In the genomic region with DNA sequence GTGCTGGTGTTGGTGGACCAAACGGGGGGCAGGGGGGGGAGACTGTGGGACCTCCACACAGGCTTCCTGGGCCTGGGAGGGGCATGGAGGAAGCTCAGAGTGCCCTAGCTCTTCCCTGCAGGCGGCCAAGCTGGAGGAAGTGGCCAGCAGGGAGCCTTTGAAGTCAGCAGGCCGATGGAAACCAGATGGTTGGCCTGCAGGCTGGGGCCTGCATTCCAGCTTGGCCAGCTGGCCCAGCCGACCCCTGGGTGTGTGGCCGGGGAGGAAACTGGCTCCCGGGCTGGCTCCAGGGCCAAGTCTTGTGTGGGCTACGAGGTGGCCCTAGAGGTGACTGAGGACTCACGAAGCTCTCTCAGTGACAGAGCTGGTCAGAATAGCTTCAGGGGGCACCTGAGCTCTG, we compare ENCODE assay signal across 8 mouse cellular contexts. TPM values are rescaled to one million over a fixed set of nuclear protein-coding genes. Genes with fewer than 3 reads are reported as not detected.
DNase-seq lines count a peak whose midpoint lies in the region; ATAC-seq and TF ChIP-seq lines count a peak whose summit lies in the region.

No protein-coding gene starts in this region.

- peak; percentile 10; the same call in 1 of the 2 replicates for ATAC-seq in heart, postnatal 0 days (ENCODE audit: insufficient read depth, low read depth)
- no peak for ATAC-seq in midbrain, embryonic 11.5 days (ENCODE audit: low FRiP score)

- H3K27ac ChIP-seq in embryonic facial prominence, embryonic 10.5 days (replicated peaks): peak overlapping the region; percentile 79
- H3K27ac ChIP-seq in heart, postnatal 0 days (ENCODE audit: low read depth): no peak overlapping the region
- no peak overlapping the region; the same call in 1 of the 2 replicates for H3K27ac ChIP-seq in midbrain, embryonic 11.5 days (ENCODE audit: low read depth, low read length)

- H3K9ac ChIP-seq in heart, postnatal 0 days (replicated peaks; ENCODE audit: low read depth, low read length): no peak overlapping the region
- H3K9ac ChIP-seq in midbrain, embryonic 11.5 days (ENCODE audit: low read length): 0 out of 2 replicates have a peak overlapping the region, but pooled peaks have one; percentile 24

- peaks cover 81% of the 10 kb centered on the region for H3K36me3 ChIP-seq in embryonic facial prominence, embryonic 10.5 days (replicated peaks)
- 0 out of 2 replicates have a peak, but pooled peaks cover 7% of the 10 kb centered on the region for H3K36me3 ChIP-seq in heart, postnatal 0 days (replicated peaks; ENCODE audit: control insufficient read depth, insufficient read depth, low read length)
- H3K36me3 ChIP-seq in midbrain, embryonic 11.5 days (ENCODE audit: control insufficient read depth, insufficient read depth, low read length): no peaks in the 10 kb centered on the region

- H3K4me3 ChIP-seq in embryonic facial prominence, embryonic 10.5 days: peak overlapping the region; percentile 42
- no peak overlapping the region for H3K4me3 ChIP-seq in heart, postnatal 0 days (ENCODE audit: low read depth, low read length)
- H3K4me3 ChIP-seq in midbrain, embryonic 11.5 days (ENCODE audit: low read depth, low read length): no peak overlapping the region

- intact Hi-C loops in left cerebral cortex, postnatal 25 days (cut with DNase I): no loop called here

- TF ChIP-seq EP300 in heart, postnatal 0 days (IDR thresholded peaks at IDR 0.05; ENCODE audit: low read depth): 0 out of 2 replicates have a peak, but pooled peaks have one; percentile 45

- H3K4me1 ChIP-seq in embryonic facial prominence, embryonic 10.5 days: peaks cover 91% of the 10 kb centered on the region
- peaks cover 28% of the 10 kb centered on the region for H3K4me1 ChIP-seq in heart, postnatal 0 days (ENCODE audit: control insufficient read depth, insufficient read depth)
- peaks cover 34% of the 10 kb centered on the region for H3K4me1 ChIP-seq in midbrain, embryonic 11.5 days (ENCODE audit: control insufficient read depth, insufficient read depth, low read length)

- H3K9me3 ChIP-seq in embryonic facial prominence, embryonic 10.5 days: no peaks in the 10 kb centered on the region
- H3K9me3 ChIP-seq in heart, postnatal 0 days (replicated peaks; ENCODE audit: control insufficient read depth, low read length): no peaks in the 10 kb centered on the region
- H3K9me3 ChIP-seq in midbrain, embryonic 11.5 days (ENCODE audit: control insufficient read depth, low read length): no peaks in the 10 kb centered on the region

- no peak overlapping the region for H3K4me2 ChIP-seq in heart, postnatal 0 days (ENCODE audit: low read depth, low read length)
- H3K4me2 ChIP-seq in midbrain, embryonic 11.5 days: no peak overlapping the region

- no peak for TF ChIP-seq CTCF in heart, postnatal 0 days (IDR thresholded peaks at IDR 0.05; ENCODE audit: low read depth)

- DNase-seq in right cerebral cortex, postnatal 10 days (ENCODE audit: low spot score in 2 of 2): peak; percentile 78 to 83
- DNase-seq in right cerebral cortex, adult 2 months (ENCODE audit: low spot score in 2 of 2): no peak
- peak; percentile 88 for DNase-seq in embryonic facial prominence, embryonic 10.5 days (ENCODE audit: low spot score)
- DNase-seq in heart, postnatal 0 days (ENCODE audit: low spot score): no peak
- peak; percentile 84 for DNase-seq in kidney, postnatal 14 days
- no peak for DNase-seq in midbrain, embryonic 11.5 days (ENCODE audit: low spot score, missing footprints)
- no peak for DNase-seq in natural killer cell, adult 2 months (ENCODE audit: low spot score in 2 of 2)
- no peak for DNase-seq in left cerebral cortex, postnatal 25 days (ENCODE audit: low spot score in 2 of 2)

- 15% methylated on average over 8 of the region's 8 CpGs for WGBS in embryonic facial prominence, embryonic 10.5 days
- WGBS in heart, postnatal 0 days: 21% methylated on average over 8 of the region's 8 CpGs
- WGBS in midbrain, embryonic 11.5 days: 28% methylated on average over 8 of the region's 8 CpGs

- no peaks in the 10 kb centered on the region for H3K27me3 ChIP-seq in embryonic facial prominence, embryonic 10.5 days (replicated peaks; ENCODE audit: low read depth, poor library complexity, severe bottlenecking)
- H3K27me3 ChIP-seq in heart, postnatal 0 days (ENCODE audit: control insufficient read depth, insufficient read depth, low read length): no peaks in the 10 kb centered on the region
- H3K27me3 ChIP-seq in midbrain, embryonic 11.5 days (ENCODE audit: control insufficient read depth, insufficient read depth, low read length): no peaks in the 10 kb centered on the region; the same call in 1 of the 2 replicates

RNA-seq across cellular contexts. Expression of a gene that starts 5.9 kb away (rescaled TPM):
- polyA plus RNA-seq in embryonic facial prominence, embryonic 10.5 days (2016; fragmentation: Nextera tagmentation; extraction: Ambion mirVana): 15.7 and 18.0 TPM in 2 replicates
- total RNA-seq in heart, postnatal 0 days (2014; rRNA removed; ENCODE audit: low replicate concordance): 5.3 and 5.6 TPM in 2 replicates
- polyA plus RNA-seq in heart, postnatal 0 days (2015; fragmentation: Nextera tagmentation; extraction: Ambion mirVana): 0.65 and 0.77 TPM in 2 replicates
- 4.2 and 6.2 TPM in 2 replicates for polyA plus RNA-seq in midbrain, embryonic 11.5 days (2014; fragmentation: Nextera tagmentation; extraction: Ambion mirVana)
- 1 to 10 TPM; 5.4 to 8.6 TPM for total RNA-seq in left cerebral cortex, postnatal 25 days (2021)

RNA-seq across cellular contexts. Expression of a gene that starts 11.7 kb away (rescaled TPM):
- polyA plus RNA-seq in embryonic facial prominence, embryonic 10.5 days (2016; fragmentation: Nextera tagmentation; extraction: Ambion mirVana): 125 and 136 TPM in 2 replicates
- 40.9 and 58.4 TPM in 2 replicates for total RNA-seq in heart, postnatal 0 days (2014; rRNA removed; ENCODE audit: low replicate concordance)
- polyA plus RNA-seq in heart, postnatal 0 days (2015; fragmentation: Nextera tagmentation; extraction: Ambion mirVana): 104 and 107 TPM in 2 replicates
- polyA plus RNA-seq in midbrain, embryonic 11.5 days (2014; fragmentation: Nextera tagmentation; extraction: Ambion mirVana): 127 and 135 TPM in 2 replicates
- total RNA-seq in left cerebral cortex, postnatal 25 days (2021): 100 to 1,000 TPM; 366 to 394 TPM

RNA-seq across cellular contexts. Expression of a gene that starts 16.0 kb away (rescaled TPM):
- polyA plus RNA-seq in embryonic facial prominence, embryonic 10.5 days (2016; fragmentation: Nextera tagmentation; extraction: Ambion mirVana): 0.33 and 0.37 TPM in 2 replicates
- not detected in 2 replicates for total RNA-seq in heart, postnatal 0 days (2014; rRNA removed; ENCODE audit: low replicate concordance)
- 0.45 and 0.57 TPM in 2 replicates for polyA plus RNA-seq in heart, postnatal 0 days (2015; fragmentation: Nextera tagmentation; extraction: Ambion mirVana)
- polyA plus RNA-seq in midbrain, embryonic 11.5 days (2014; fragmentation: Nextera tagmentation; extraction: Ambion mirVana): 0.34 and 0.61 TPM in 2 replicates
- total RNA-seq in left cerebral cortex, postnatal 25 days (2021): 1 to 10 TPM; 7.1 to 7.8 TPM

RNA-seq across cellular contexts. Expression of a gene that starts 22.1 kb away (rescaled TPM):
- 3.4 TPM in 1 of 2 replicates, not detected in the other for polyA plus RNA-seq in embryonic facial prominence, embryonic 10.5 days (2016; fragmentation: Nextera tagmentation; extraction: Ambion mirVana)
- not detected in 2 replicates for total RNA-seq in heart, postnatal 0 days (2014; rRNA removed; ENCODE audit: low replicate concordance)
- 4.0 and 6.0 TPM in 2 replicates for polyA plus RNA-seq in heart, postnatal 0 days (2015; fragmentation: Nextera tagmentation; extraction: Ambion mirVana)
- polyA plus RNA-seq in midbrain, embryonic 11.5 days (2014; fragmentation: Nextera tagmentation; extraction: Ambion mirVana): 20.6 and 25.6 TPM in 2 replicates
- total RNA-seq in left cerebral cortex, postnatal 25 days (2021): not detected

RNA-seq across cellular contexts. Expression of a gene that starts 24.0 kb away (rescaled TPM):
- polyA plus RNA-seq in embryonic facial prominence, embryonic 10.5 days (2016; fragmentation: Nextera tagmentation; extraction: Ambion mirVana): 63.6 and 68.1 TPM in 2 replicates
- 64.7 and 77.6 TPM in 2 replicates for total RNA-seq in heart, postnatal 0 days (2014; rRNA removed; ENCODE audit: low replicate concordance)
- 30.9 and 36.2 TPM in 2 replicates for polyA plus RNA-seq in heart, postnatal 0 days (2015; fragmentation: Nextera tagmentation; extraction: Ambion mirVana)
- 39.7 and 45.7 TPM in 2 replicates for polyA plus RNA-seq in midbrain, embryonic 11.5 days (2014; fragmentation: Nextera tagmentation; extraction: Ambion mirVana)
- total RNA-seq in left cerebral cortex, postnatal 25 days (2021): 10 to 100 TPM; 57.5 to 59.8 TPM

Comparison
In these comparisons a context has a peak if more than half of its experiments do, and no peak if none do; other contexts are left out.
1. DNase-seq: peak in right cerebral cortex, postnatal 10 days (2 of 2), embryonic facial prominence, embryonic 10.5 days (single experiment) and kidney, postnatal 14 days (single experiment); none in right cerebral cortex, adult 2 months (0 of 2), heart, postnatal 0 days (single experiment), midbrain, embryonic 11.5 days (single experiment), natural killer cell, adult 2 months (0 of 2) and left cerebral cortex, postnatal 25 days (0 of 2).